In genomic region chr11:60230512-60230911, GRCm38 (mm10) we compare ENCODE assay signal across 17 mouse cellular contexts. TPM values are rescaled to one million over a fixed set of nuclear protein-coding genes. Genes with fewer than 3 reads are reported as not detected.
DNase-seq lines count a peak whose midpoint lies in the region; ATAC-seq and TF ChIP-seq lines count a peak whose summit lies in the region.
"Had no signal": no experiment of that assay in that cellular context is flagged by ENCODE, and none has a peak within 500 bp of the region (broad histone marks: within the 10 kb centered on the region; RNA-seq: fewer than 3 reads in every experiment).

No protein-coding gene starts in this region.

- ATAC-seq in forebrain, embryonic 12.5 days (ENCODE audit: low FRiP score): no peak
- no peak for ATAC-seq in liver, embryonic 12.5 days
- ATAC-seq: forebrain, embryonic 15.5 days had no signal

- H3K27ac ChIP-seq in forebrain, embryonic 10.5 days: peak overlapping the region; percentile 51; the same call in 1 of the 2 replicates
- no peak overlapping the region for H3K27ac ChIP-seq in forebrain, embryonic 12.5 days
- 0 out of 2 replicates have a peak overlapping the region, but pooled peaks have one; percentile 9 for H3K27ac ChIP-seq in liver, adult 2 months (replicated peaks; ENCODE audit: insufficient read depth, low read depth, low read length)
- H3K27ac ChIP-seq in liver, embryonic 12.5 days: no peak overlapping the region
- H3K27ac ChIP-seq: embryonic facial prominence, embryonic 15.5 days; forebrain, embryonic 15.5 days; gastrocnemius, adult 2 months; limb, embryonic 15.5 days had no signal

- no peak for DNase-seq in forebrain, embryonic 10.5 days (ENCODE audit: extremely low spot score, low spot score)
- no peak for DNase-seq in liver, adult 2 months (ENCODE audit: extremely low read depth, low read depth, low spot score)
- peak; percentile 32 for DNase-seq in induced T-regulatory cell, adult 2 months (ENCODE audit: low read depth)
- peak; percentile 64 to 73 for DNase-seq in thymus, adult 18-20 months
- no peak for DNase-seq in layer of hippocampus, adult 9-10 months (ENCODE audit: low spot score)
- DNase-seq in right cerebral cortex, postnatal 14 days: no peak
- DNase-seq: adrenal gland, postnatal 14 days; cerebellum, adult 8-10 months; gastrocnemius, adult 2 months; heart, adult 18-20 months; heart, postnatal 36 days; spleen, adult 18-20 months had no signal

- no peak overlapping the region for H3K4me3 ChIP-seq in forebrain, embryonic 10.5 days
- H3K4me3 ChIP-seq in forebrain, embryonic 12.5 days (replicated peaks): no peak overlapping the region
- H3K4me3 ChIP-seq in liver, adult 2 months (ENCODE audit: insufficient read depth, low read depth, low read length): no peak overlapping the region
- no peak overlapping the region for H3K4me3 ChIP-seq in liver, embryonic 12.5 days
- H3K4me3 ChIP-seq: embryonic facial prominence, embryonic 15.5 days; forebrain, embryonic 15.5 days; gastrocnemius, adult 2 months; limb, embryonic 15.5 days had no signal

- no peak overlapping the region for H3K4me2 ChIP-seq in forebrain, embryonic 12.5 days
- H3K4me2 ChIP-seq in liver, embryonic 12.5 days: no peak overlapping the region
- H3K4me2 ChIP-seq: embryonic facial prominence, embryonic 15.5 days; forebrain, embryonic 15.5 days; limb, embryonic 15.5 days had no signal

- no peaks in the 10 kb centered on the region for H3K9me3 ChIP-seq in forebrain, embryonic 10.5 days
- no peaks in the 10 kb centered on the region for H3K9me3 ChIP-seq in forebrain, embryonic 12.5 days
- no peaks in the 10 kb centered on the region for H3K9me3 ChIP-seq in liver, embryonic 12.5 days (replicated peaks)
- H3K9me3 ChIP-seq: embryonic facial prominence, embryonic 15.5 days; forebrain, embryonic 15.5 days; limb, embryonic 15.5 days had no signal

- no peaks in the 10 kb centered on the region for H3K36me3 ChIP-seq in forebrain, embryonic 10.5 days (replicated peaks)
- no peaks in the 10 kb centered on the region for H3K36me3 ChIP-seq in forebrain, embryonic 12.5 days (replicated peaks)
- no peaks in the 10 kb centered on the region for H3K36me3 ChIP-seq in liver, adult 2 months (ENCODE audit: control insufficient read depth, insufficient read depth, low read length)
- peaks cover 9% of the 10 kb centered on the region; the same call in 1 of the 2 replicates for H3K36me3 ChIP-seq in liver, embryonic 12.5 days
- H3K36me3 ChIP-seq: forebrain, embryonic 15.5 days had no signal

- peaks cover 36% of the 10 kb centered on the region for H3K4me1 ChIP-seq in forebrain, embryonic 10.5 days
- peaks cover 12% of the 10 kb centered on the region for H3K4me1 ChIP-seq in forebrain, embryonic 12.5 days
- H3K4me1 ChIP-seq in liver, adult 2 months (ENCODE audit: control insufficient read depth, insufficient read depth, low read length): peaks cover 2% of the 10 kb centered on the region
- peaks cover 26% of the 10 kb centered on the region for H3K4me1 ChIP-seq in liver, embryonic 12.5 days

- no peak for TF ChIP-seq POLR2A in liver, adult 2 months (IDR thresholded peaks at IDR 0.05; ENCODE audit: extremely low read depth, insufficient read depth, low read length)

- 90% methylated on average over 7 of the region's 7 CpGs for WGBS in forebrain, embryonic 10.5 days
- WGBS in forebrain, embryonic 12.5 days: 90% methylated on average over 7 of the region's 7 CpGs
- WGBS in liver, adult 2 months: 97% methylated on average over 7 of the region's 7 CpGs
- 74% methylated on average over 7 of the region's 7 CpGs for WGBS in liver, embryonic 12.5 days (ENCODE audit: insufficient replicate concordance)

- H3K9ac ChIP-seq in forebrain, embryonic 12.5 days: no peak overlapping the region
- no peak overlapping the region for H3K9ac ChIP-seq in liver, adult 2 months (ENCODE audit: low read depth, low read length)
- no peak overlapping the region for H3K9ac ChIP-seq in liver, embryonic 12.5 days
- H3K9ac ChIP-seq: embryonic facial prominence, embryonic 15.5 days; forebrain, embryonic 15.5 days; limb, embryonic 15.5 days had no signal

- TF ChIP-seq CTCF in liver, adult 2 months (IDR thresholded peaks at IDR 0.05; ENCODE audit: low read depth, low read length): no peak

- no peaks in the 10 kb centered on the region; the same call in 1 of the 2 replicates for H3K79me2 ChIP-seq in liver, adult 2 months (ENCODE audit: control insufficient read depth, insufficient read depth, low read length)

- no peaks in the 10 kb centered on the region for H3K27me3 ChIP-seq in forebrain, embryonic 10.5 days (ENCODE audit: poor library complexity, severe bottlenecking)
- no peaks in the 10 kb centered on the region for H3K27me3 ChIP-seq in forebrain, embryonic 12.5 days
- no peaks in the 10 kb centered on the region for H3K27me3 ChIP-seq in liver, adult 2 months (ENCODE audit: control insufficient read depth, insufficient read depth, low read length)
- no peaks in the 10 kb centered on the region for H3K27me3 ChIP-seq in liver, embryonic 12.5 days (replicated peaks)
- H3K27me3 ChIP-seq: embryonic facial prominence, embryonic 15.5 days; forebrain, embryonic 15.5 days; limb, embryonic 15.5 days had no signal

RNA-seq across cellular contexts. Expression of gene Srebf1, which starts 8.1 kb away (rescaled TPM):
- polyA plus RNA-seq in forebrain, embryonic 10.5 days (2016; fragmentation: Nextera tagmentation; extraction: Ambion mirVana): 59.3 and 66.1 TPM in 2 replicates
- 58.0 and 58.1 TPM in 2 replicates for polyA plus RNA-seq in forebrain, embryonic 12.5 days (2016; fragmentation: Nextera tagmentation; extraction: Ambion mirVana)
- total RNA-seq in liver, adult 2 months (2014; rRNA removed): 151 and 152 TPM in 2 replicates
- 477 and 580 TPM in 2 replicates for polyA plus RNA-seq in liver, adult 2 months (2012; rRNA removed)
- polyA plus RNA-seq in liver, embryonic 12.5 days (2016; fragmentation: Nextera tagmentation; extraction: Ambion mirVana): 45.7 and 50.9 TPM in 2 replicates

Comparison
In these comparisons a context has a peak if more than half of its experiments do, and no peak if none do; other contexts are left out.
1. H3K27ac ChIP-seq: peak in forebrain, embryonic 10.5 days (single experiment) and liver, adult 2 months (single experiment); none in forebrain, embryonic 12.5 days (single experiment) and liver, embryonic 12.5 days (single experiment).
2. DNase-seq: peak in induced T-regulatory cell, adult 2 months (single experiment) and thymus, adult 18-20 months (2 of 2); none in forebrain, embryonic 10.5 days (single experiment), liver, adult 2 months (single experiment), layer of hippocampus, adult 9-10 months (single experiment) and right cerebral cortex, postnatal 14 days (single experiment).